Mouse (Mus musculus): ENCODE measurements around the gene Slc2a9. TPM values are rescaled to one million over a fixed set of nuclear protein-coding genes. Genes with fewer than 3 reads are reported as not detected.

The Slc2a9 gene
- polyA plus RNA-seq, 1 experiment from 2014 or later: 0.27 TPM

DNA sequence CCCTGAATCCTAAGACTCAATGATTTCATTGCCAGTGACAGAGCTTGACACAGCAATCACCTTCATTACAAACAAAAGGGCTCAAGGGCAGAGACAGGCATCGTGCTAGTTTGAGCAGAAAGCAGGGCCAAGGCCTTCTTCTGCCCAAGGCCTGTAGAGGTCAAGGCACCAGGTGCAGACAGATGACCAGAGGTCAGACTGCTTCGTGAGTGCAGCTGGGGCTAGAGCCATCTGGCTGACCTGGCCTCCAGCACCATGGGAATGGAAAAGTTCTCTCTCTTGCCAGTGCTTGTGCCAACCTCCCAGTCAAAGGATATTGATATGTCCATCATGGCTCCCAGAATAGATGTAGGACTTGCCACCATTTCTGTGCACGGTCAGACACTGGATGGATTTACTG is 33.9 kb upstream of the Slc2a9 start:
- H3K9me3 ChIP-seq: no peaks in the 10 kb centered on the region

DNA sequence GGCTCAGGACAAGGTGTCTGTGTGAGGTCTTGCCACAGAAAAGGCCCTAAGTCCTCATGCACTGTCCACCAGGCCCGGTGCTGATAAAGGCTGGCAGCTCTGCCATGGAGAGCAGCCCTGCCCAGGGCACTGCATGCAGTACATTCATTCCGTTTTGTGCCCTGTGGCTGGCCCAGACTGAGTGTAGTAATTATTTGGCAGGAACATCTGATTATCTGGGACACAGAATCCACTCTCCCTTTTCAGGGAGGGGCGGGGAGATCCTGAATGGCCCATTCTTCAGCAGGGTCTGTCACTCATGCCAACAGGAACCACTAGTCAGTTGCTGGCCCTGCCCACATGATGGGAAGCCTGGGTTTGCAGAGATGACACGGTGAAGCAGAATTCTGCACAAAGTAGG is 29.1 kb upstream of the Slc2a9 start:
- 85% methylated on average over 4 of the region's 4 CpGs for WGBS
- ATAC-seq (ENCODE audit: extremely low read depth, insufficient number of reproducible peaks, low FRiP score, low TSS enrichment): no peak

More for the DNA sequence above, 33.9 kb upstream of the Slc2a9 start:
- ATAC-seq (ENCODE audit: extremely low read depth, insufficient number of reproducible peaks, low FRiP score, low TSS enrichment): no peak
- no peak overlapping the region for H3K4me2 ChIP-seq
- no peak overlapping the region for H3K4me3 ChIP-seq
- H3K27ac ChIP-seq (replicated peaks): no peak overlapping the region
- H3K9ac ChIP-seq: no peak overlapping the region
- no peaks in the 10 kb centered on the region for H3K27me3 ChIP-seq (replicated peaks)
- peaks cover 13% of the 10 kb centered on the region for H3K4me1 ChIP-seq
- H3K36me3 ChIP-seq: peaks cover 100% of the 10 kb centered on the region
- WGBS: 93% methylated on average over 3 of the region's 3 CpGs

GRCm38 (mm10) chr5:38529724-38530428 is 26.9 kb upstream of the Slc2a9 start:
- no peak for ATAC-seq (ENCODE audit: extremely low read depth, insufficient number of reproducible peaks, low FRiP score, low TSS enrichment)
- WGBS: 76% methylated on average over 6 of the region's 6 CpGs

More for the DNA sequence above, 29.1 kb upstream of the Slc2a9 start:
- Histone ChIP-seq H3K27me3 (replicated peaks) (no peaks in the 10 kb centered on the region), H3K4me3 (no peak overlapping the region), H3K36me3 (peaks cover 100% of the 10 kb centered on the region), H3K4me2 (no peak overlapping the region), H3K9ac (no peak overlapping the region), H3K9me3 (no peaks in the 10 kb centered on the region), H3K27ac (replicated peaks) (no peak overlapping the region), H3K4me1 (no peaks in the 10 kb centered on the region)

DNA sequence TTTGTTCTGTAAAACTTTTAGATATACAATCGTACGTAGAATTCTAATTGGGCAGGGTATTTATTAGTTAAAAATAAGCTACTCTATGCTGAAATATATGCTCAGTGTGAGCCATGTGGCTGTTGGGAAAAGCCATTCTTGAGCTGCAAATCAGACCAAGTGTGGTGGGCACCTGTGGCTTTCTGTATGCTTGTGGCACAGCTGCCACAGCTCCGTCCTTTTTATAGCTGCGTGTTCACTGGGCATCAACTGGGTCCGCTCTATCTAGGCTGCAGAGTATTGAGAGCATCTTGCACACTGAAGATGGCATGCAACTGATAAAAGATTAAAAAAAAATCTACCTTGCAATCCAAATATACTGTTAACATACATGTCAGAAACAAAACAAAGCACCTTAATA is 20.0 kb upstream of the Slc2a9 start:
- H3K9me3 ChIP-seq: no peaks in the 10 kb centered on the region
- no peak overlapping the region for H3K27ac ChIP-seq (replicated peaks)
- H3K36me3 ChIP-seq: peaks cover 59% of the 10 kb centered on the region
- ATAC-seq (ENCODE audit: extremely low read depth, insufficient number of reproducible peaks, low FRiP score, low TSS enrichment): no peak
- WGBS: 93% methylated on average over 5 of the region's 5 CpGs
- H3K4me2 ChIP-seq: no peak overlapping the region
- H3K9ac ChIP-seq: no peak overlapping the region
- H3K27me3 ChIP-seq (replicated peaks): no peaks in the 10 kb centered on the region
- no peaks in the 10 kb centered on the region for H3K4me1 ChIP-seq
- no peak overlapping the region for H3K4me3 ChIP-seq

More at GRCm38 (mm10) chr5:38529724-38530428, 26.9 kb upstream of the Slc2a9 start:
- H3K27me3 ChIP-seq (replicated peaks): no peaks in the 10 kb centered on the region
- no peak overlapping the region for H3K4me3 ChIP-seq
- no peaks in the 10 kb centered on the region for H3K4me1 ChIP-seq
- no peak overlapping the region for H3K9ac ChIP-seq
- no peaks in the 10 kb centered on the region for H3K9me3 ChIP-seq
- H3K27ac ChIP-seq (replicated peaks): no peak overlapping the region
- H3K36me3 ChIP-seq: peaks cover 100% of the 10 kb centered on the region
- no peak overlapping the region for H3K4me2 ChIP-seq

- Histone ChIP-seq H3K9me3 (no peaks in the 10 kb centered on the region), H3K36me3 (peaks cover 38% of the 10 kb centered on the region), H3K27ac (replicated peaks) (no peak overlapping the region), H3K4me1 (0 out of 2 replicates have a peak, but pooled peaks cover 3% of the 10 kb centered on the region), H3K27me3 (replicated peaks) (no peaks in the 10 kb centered on the region), H3K4me2 (no peak overlapping the region), H3K4me3 (no peak overlapping the region), H3K9ac (no peak overlapping the region)
- no peak for ATAC-seq (ENCODE audit: extremely low read depth, insufficient number of reproducible peaks, low FRiP score, low TSS enrichment)
- WGBS: 69% methylated on average over 1 of the region's 1 CpGs
Measured at GRCm38 (mm10) chr5:38520838-38521237, 17.9 kb upstream of the Slc2a9 start.

- H3K36me3 ChIP-seq: 0 out of 2 replicates have a peak, but pooled peaks cover 2% of the 10 kb centered on the region
- ATAC-seq (ENCODE audit: extremely low read depth, insufficient number of reproducible peaks, low FRiP score, low TSS enrichment): no peak
- H3K4me1 ChIP-seq: peaks cover 8% of the 10 kb centered on the region; the same call in 1 of the 2 replicates
- 0 out of 2 replicates have a peak, but pooled peaks cover 3% of the 10 kb centered on the region for H3K27me3 ChIP-seq (replicated peaks)
- 52% methylated on average over 6 of the region's 6 CpGs for WGBS
- no peak overlapping the region for H3K4me2 ChIP-seq
- no peak overlapping the region for H3K4me3 ChIP-seq
- no peaks in the 10 kb centered on the region for H3K9me3 ChIP-seq
- H3K9ac ChIP-seq: no peak overlapping the region
- no peak overlapping the region for H3K27ac ChIP-seq (replicated peaks)
Measured at GRCm38 (mm10) chr5:38516267-38516666, 13.3 kb upstream of the Slc2a9 start.

- Histone ChIP-seq H3K36me3 (no peaks in the 10 kb centered on the region), H3K9ac (no peak overlapping the region), H3K27ac (replicated peaks) (no peak overlapping the region), H3K4me1 (peaks cover 11% of the 10 kb centered on the region), H3K9me3 (no peaks in the 10 kb centered on the region), H3K4me3 (no peak overlapping the region), H3K27me3 (replicated peaks) (0 out of 2 replicates have a peak, but pooled peaks cover 3% of the 10 kb centered on the region), H3K4me2 (peak overlapping the region; percentile 24; the same call in 1 of the 2 replicates)
- 20% methylated on average over 2 of the region's 2 CpGs for WGBS
- no peak for ATAC-seq (ENCODE audit: extremely low read depth, insufficient number of reproducible peaks, low FRiP score, low TSS enrichment)
Measured at GRCm38 (mm10) chr5:38512991-38513390, 10.0 kb upstream of the Slc2a9 start.

GRCm38 (mm10) chr5:38509568-38509967 is 6.6 kb upstream of the Slc2a9 start:
- peak overlapping the region; percentile 2; the same call in 1 of the 2 replicates for H3K4me3 ChIP-seq
- WGBS: 19% methylated on average over 4 of the region's 4 CpGs

DNA sequence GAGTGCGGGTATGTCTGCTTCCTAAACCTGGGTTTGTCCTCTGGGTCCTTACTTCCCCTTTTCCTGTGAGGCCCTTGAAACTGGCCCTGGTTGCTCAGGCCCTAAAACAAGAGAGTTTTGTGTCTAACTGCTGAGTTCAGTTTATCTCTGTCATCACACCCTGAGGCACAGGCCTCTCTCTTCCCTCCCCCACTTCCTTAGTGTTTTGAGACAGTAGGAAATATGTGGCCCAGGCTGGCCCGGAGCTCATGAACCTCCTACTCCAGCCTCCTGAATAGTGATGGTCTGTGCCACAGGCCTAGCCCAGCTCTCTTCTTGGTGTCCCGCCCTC is 2.5 kb upstream of the Slc2a9 start:
- 55% methylated on average over 3 of the region's 3 CpGs for WGBS

More at GRCm38 (mm10) chr5:38509568-38509967, 6.6 kb upstream of the Slc2a9 start:
- H3K9me3 ChIP-seq: no peaks in the 10 kb centered on the region
- H3K27me3 ChIP-seq (replicated peaks): 0 out of 2 replicates have a peak, but pooled peaks cover 3% of the 10 kb centered on the region
- peaks cover 17% of the 10 kb centered on the region for H3K4me1 ChIP-seq
- peak overlapping the region; percentile 46 for H3K4me2 ChIP-seq
- H3K36me3 ChIP-seq: no peaks in the 10 kb centered on the region
- peak; percentile 53; the same call in 1 of the 2 replicates for ATAC-seq (ENCODE audit: extremely low read depth, insufficient number of reproducible peaks, low FRiP score, low TSS enrichment)
- H3K9ac ChIP-seq: no peak overlapping the region
- peak overlapping the region; percentile 32; the same call in 1 of the 2 replicates for H3K27ac ChIP-seq (replicated peaks)

DNA sequence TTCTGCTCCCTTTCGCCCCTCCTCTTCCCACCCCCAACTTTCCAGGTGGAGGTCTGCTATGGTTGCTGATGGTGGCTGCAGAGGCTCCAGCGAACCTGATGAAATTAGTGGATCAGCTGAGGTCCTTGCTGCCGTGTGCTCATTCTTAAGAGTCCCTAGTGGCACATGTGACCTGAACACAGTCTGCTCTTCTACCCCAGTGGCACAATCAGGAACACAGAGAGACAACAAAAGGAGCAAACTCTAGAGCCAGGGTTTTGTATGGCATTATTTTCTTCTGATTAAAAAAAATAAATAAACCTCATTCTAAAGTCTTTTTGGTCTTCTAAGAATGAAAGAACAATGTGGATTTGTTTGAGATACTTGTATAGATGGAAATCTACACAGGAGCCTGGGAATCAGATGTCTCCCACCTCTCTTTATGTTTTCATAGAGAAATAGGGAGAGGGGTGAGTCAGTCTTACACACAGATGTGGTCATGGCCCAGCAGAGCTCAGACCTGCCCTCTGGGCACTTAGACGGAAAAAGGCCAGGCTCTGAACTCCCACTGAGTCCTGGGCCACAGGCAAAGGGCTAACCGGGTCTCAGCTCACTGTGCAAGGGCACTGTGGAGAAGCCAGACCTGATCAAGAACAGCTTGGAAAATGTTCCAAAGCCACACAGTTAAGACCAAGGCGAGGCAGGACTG is 1.9 kb upstream of the Slc2a9 start:
- 57% methylated on average over 6 of the region's 6 CpGs for WGBS
- peaks cover 16% of the 10 kb centered on the region for H3K4me1 ChIP-seq
- H3K36me3 ChIP-seq: no peaks in the 10 kb centered on the region
- no peak overlapping the region for H3K9ac ChIP-seq
- ATAC-seq (ENCODE audit: extremely low read depth, insufficient number of reproducible peaks, low FRiP score, low TSS enrichment): no peak
- no peaks in the 10 kb centered on the region for H3K9me3 ChIP-seq
- no peak overlapping the region for H3K4me3 ChIP-seq
- peak overlapping the region; percentile 4; the same call in 1 of the 2 replicates for H3K27ac ChIP-seq (replicated peaks)
- no peak overlapping the region for H3K4me2 ChIP-seq
- H3K27me3 ChIP-seq (replicated peaks): no peaks in the 10 kb centered on the region

More for the DNA sequence above, 2.5 kb upstream of the Slc2a9 start:
- H3K4me2 ChIP-seq: no peak overlapping the region
- H3K4me3 ChIP-seq: no peak overlapping the region
- H3K36me3 ChIP-seq: no peaks in the 10 kb centered on the region
- peaks cover 16% of the 10 kb centered on the region for H3K4me1 ChIP-seq
- no peak for ATAC-seq (ENCODE audit: extremely low read depth, insufficient number of reproducible peaks, low FRiP score, low TSS enrichment)
- H3K27ac ChIP-seq (replicated peaks): peak overlapping the region; percentile 4; the same call in 1 of the 2 replicates
- H3K9me3 ChIP-seq: no peaks in the 10 kb centered on the region
- no peak overlapping the region for H3K9ac ChIP-seq
- no peaks in the 10 kb centered on the region for H3K27me3 ChIP-seq (replicated peaks)

GRCm38 (mm10) chr5:38504116-38504515 is 1.2 kb upstream of the Slc2a9 start:
- Histone ChIP-seq H3K9me3 (no peaks in the 10 kb centered on the region), H3K9ac (no peak overlapping the region), H3K4me1 (peaks cover 20% of the 10 kb centered on the region), H3K27ac (replicated peaks) (no peak overlapping the region), H3K27me3 (replicated peaks) (no peaks in the 10 kb centered on the region), H3K36me3 (no peaks in the 10 kb centered on the region), H3K4me3 (no peak overlapping the region), H3K4me2 (no peak overlapping the region)
- no peak for ATAC-seq (ENCODE audit: extremely low read depth, insufficient number of reproducible peaks, low FRiP score, low TSS enrichment)
- WGBS: 70% methylated on average over 1 of the region's 1 CpGs

Data from heart, embryonic 13.5 days (tissue).